Mouse (Mus musculus): ENCODE measurements around the gene Hdlbp. TPM values are rescaled to one million over a fixed set of nuclear protein-coding genes. Genes with fewer than 3 reads are reported as not detected.

Hdlbp gene
- polyA plus RNA-seq, 1 experiment, result 154 TPM

DNA sequence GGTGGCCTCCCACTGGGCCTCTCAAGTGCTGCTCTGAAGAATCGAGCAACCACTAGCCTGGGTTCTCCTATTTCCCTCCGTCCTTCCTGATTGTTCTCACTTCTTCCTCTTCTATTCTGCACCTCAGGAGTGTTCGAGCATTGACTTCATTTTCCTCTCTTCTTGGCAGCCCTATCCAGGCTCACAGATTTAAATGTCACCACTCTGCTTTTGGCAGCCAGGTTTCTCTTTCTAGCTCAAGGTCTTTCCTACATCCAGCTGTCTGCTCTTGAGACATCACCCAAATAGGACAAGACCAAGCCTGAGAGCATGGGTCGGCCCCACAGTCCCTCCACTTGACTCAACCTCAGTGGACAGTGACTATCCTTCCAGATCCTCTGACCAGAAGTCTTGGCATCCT, 116.0 kb downstream of the Hdlbp start:
- no peaks in the 10 kb centered on the region for H3K27me3 ChIP-seq (ENCODE audit: control insufficient read depth, insufficient read depth, insufficient read length)
- H3ac ChIP-seq (ENCODE audit: control insufficient read depth, insufficient read length), result no peak overlapping the region
- H3K4me3 ChIP-seq, result no peak overlapping the region
- TF ChIP-seq E2F4 (IDR thresholded peaks at IDR 0.05; ENCODE audit: insufficient read depth), result no peak
- TF ChIP-seq MYOG (IDR thresholded peaks at IDR 0.05; ENCODE audit: control insufficient read depth in 1 of 3, insufficient read depth in 1 of 3, insufficient read length in 2 of 3, low read depth in 2 of 3), result no peak
- no peak for TF ChIP-seq MAX (IDR thresholded peaks at IDR 0.05; ENCODE audit: low read depth)
- TF ChIP-seq TCF12 (IDR thresholded peaks at IDR 0.05; ENCODE audit: insufficient read depth, poor library complexity, severe bottlenecking), result no peak
- TF ChIP-seq SRF (IDR thresholded peaks at IDR 0.05; ENCODE audit: control insufficient read depth, insufficient read length, low read depth), result no peak
- TF ChIP-seq TCF3 (IDR thresholded peaks at IDR 0.05; ENCODE audit: insufficient read length, low read depth), result no peak
- TF ChIP-seq USF1 (IDR thresholded peaks at IDR 0.05; ENCODE audit: low read depth), result no peak
- no peak for TF ChIP-seq POLR2AphosphoS2 (IDR thresholded peaks at IDR 0.05; ENCODE audit: insufficient read length, low read depth)
- TF ChIP-seq MYOD1 (IDR thresholded peaks at IDR 0.05; ENCODE audit: control insufficient read depth in 1 of 3, insufficient read length in 2 of 3, low read depth in 2 of 3), result no peak
- TF ChIP-seq REST (IDR thresholded peaks at IDR 0.05; ENCODE audit: insufficient read depth, insufficient read length), result no peak
- TF ChIP-seq POLR2A (IDR thresholded peaks at IDR 0.05; ENCODE audit: insufficient read length, low read depth), result no peak
- TF ChIP-seq CEBPB (IDR thresholded peaks at IDR 0.05; ENCODE audit: insufficient read depth, poor library complexity, severe bottlenecking), result no peak
- H3K36me3 ChIP-seq (ENCODE audit: control insufficient read depth, insufficient read depth), result peaks cover 35% of the 10 kb centered on the region
- H3K4me2 ChIP-seq (ENCODE audit: low read depth), result no peak overlapping the region
- no peaks in the 10 kb centered on the region for H3K79me2 ChIP-seq (ENCODE audit: control insufficient read depth, insufficient read depth)

Other genes with a start within 250 kb of the Hdlbp start
- 0.20 TPM for gene Sned1, start 243.0 kb downstream of the Hdlbp start, polyA plus RNA-seq (2012; fragmentation: generic; extraction: Trizol)
- gene Mterf4, start 172.9 kb downstream of the Hdlbp start, polyA plus RNA-seq (2012; fragmentation: generic; extraction: Trizol), result 16.5 TPM
- gene Ppp1r7, start 136.0 kb downstream of the Hdlbp start, polyA plus RNA-seq (2012; fragmentation: generic; extraction: Trizol), result 22.9 TPM
- 2.7 TPM for gene Pask, start 135.3 kb downstream of the Hdlbp start, polyA plus RNA-seq (2012; fragmentation: generic; extraction: Trizol)
- gene Ano7, start 104.9 kb downstream of the Hdlbp start, polyA plus RNA-seq (2012; fragmentation: generic; extraction: Trizol), result not detected
- gene Farp2, start 33.3 kb upstream of the Hdlbp start, polyA plus RNA-seq (2012; fragmentation: generic; extraction: Trizol), result 3.1 TPM
- 119 TPM for gene Stk25, start 179.8 kb upstream of the Hdlbp start, polyA plus RNA-seq (2012; fragmentation: generic; extraction: Trizol)
- 37.8 TPM for gene Bok, start 206.8 kb upstream of the Hdlbp start, polyA plus RNA-seq (2012; fragmentation: generic; extraction: Trizol)